Mouse (Mus musculus): ENCODE data around the gene AA467197. TPM values are rescaled to one million over a fixed set of nuclear protein-coding genes. Genes with fewer than 3 reads are reported as not detected.

AA467197 gene
- polyA plus RNA-seq, 1 experiment from 2014 or later, result 0.64 TPM

GRCm38 (mm10) chr2:122675126-122675525 lies 38.3 kb downstream of the AA467197 start:
- Histone ChIP-seq H3K27ac (no peak overlapping the region), H3K9ac (no peak overlapping the region), H3K27me3 (0 out of 2 replicates have a peak, but pooled peaks cover 2% of the 10 kb centered on the region), H3K4me3 (no peak overlapping the region), H3K9me3 (no peaks in the 10 kb centered on the region), H3K4me2 (replicated peaks) (no peak overlapping the region), H3K36me3 (no peaks in the 10 kb centered on the region), H3K4me1 (no peaks in the 10 kb centered on the region)
- ATAC-seq (ENCODE audit: insufficient number of reproducible peaks, insufficient read depth, low FRiP score, low TSS enrichment), result no peak
- 91% methylated on average over 2 of the region's 2 CpGs for WGBS

GRCm38 (mm10) chr2:122681379-122682137 lies 44.8 kb downstream of the AA467197 start:
- H3K4me3 ChIP-seq, result no peak overlapping the region
- no peak overlapping the region for H3K4me2 ChIP-seq (replicated peaks)
- H3K27me3 ChIP-seq, result no peaks in the 10 kb centered on the region
- no peaks in the 10 kb centered on the region for H3K4me1 ChIP-seq
- 0 out of 2 replicates have a peak, but pooled peaks have one; percentile 64 for ATAC-seq (ENCODE audit: insufficient number of reproducible peaks, insufficient read depth, low FRiP score, low TSS enrichment)
- H3K27ac ChIP-seq, result no peak overlapping the region
- WGBS, result 84% methylated on average over 5 of the region's 5 CpGs
- no peak overlapping the region for H3K9ac ChIP-seq
- H3K9me3 ChIP-seq, result peaks cover 11% of the 10 kb centered on the region
- H3K36me3 ChIP-seq, result no peaks in the 10 kb centered on the region

GRCm38 (mm10) chr2:122682520-122682919 lies 45.7 kb downstream of the AA467197 start:
- no peaks in the 10 kb centered on the region for H3K4me1 ChIP-seq
- 87% methylated on average over 2 of the region's 2 CpGs for WGBS

GRCm38 (mm10) chr2:122683641-122684040 lies 46.9 kb downstream of the AA467197 start:
- WGBS, result 88% methylated on average over 1 of the region's 1 CpGs
- Histone ChIP-seq H3K4me2 (replicated peaks) (no peak overlapping the region), H3K4me1 (no peaks in the 10 kb centered on the region), H3K27me3 (no peaks in the 10 kb centered on the region), H3K9ac (no peak overlapping the region), H3K27ac (no peak overlapping the region), H3K36me3 (no peaks in the 10 kb centered on the region), H3K4me3 (no peak overlapping the region), H3K9me3 (peaks cover 11% of the 10 kb centered on the region)
- ATAC-seq (ENCODE audit: insufficient number of reproducible peaks, insufficient read depth, low FRiP score, low TSS enrichment), result no peak

More at GRCm38 (mm10) chr2:122682520-122682919, 45.7 kb downstream of the AA467197 start:
- H3K27ac ChIP-seq, result no peak overlapping the region
- no peaks in the 10 kb centered on the region for H3K27me3 ChIP-seq
- H3K36me3 ChIP-seq, result no peaks in the 10 kb centered on the region
- no peak for ATAC-seq (ENCODE audit: insufficient number of reproducible peaks, insufficient read depth, low FRiP score, low TSS enrichment)
- H3K9ac ChIP-seq, result no peak overlapping the region
- H3K4me2 ChIP-seq (replicated peaks), result no peak overlapping the region
- peaks cover 11% of the 10 kb centered on the region for H3K9me3 ChIP-seq
- no peak overlapping the region for H3K4me3 ChIP-seq

- Histone ChIP-seq H3K4me3 (no peak overlapping the region), H3K4me1 (no peaks in the 10 kb centered on the region), H3K36me3 (no peaks in the 10 kb centered on the region), H3K27ac (no peak overlapping the region), H3K27me3 (no peaks in the 10 kb centered on the region), H3K9me3 (peaks cover 6% of the 10 kb centered on the region), H3K9ac (no peak overlapping the region), H3K4me2 (replicated peaks) (no peak overlapping the region)
- 77% methylated on average over 6 of the region's 6 CpGs for WGBS
- no peak for ATAC-seq (ENCODE audit: insufficient number of reproducible peaks, insufficient read depth, low FRiP score, low TSS enrichment)
Observed at GRCm38 (mm10) chr2:122686665-122687064, 49.9 kb downstream of the AA467197 start.

MicroRNAs within 50 kb of the gene (microRNA counts, 519-probe panel; counts per million panel counts)
- 460 counts per million, percentile 65 among the panel's probes with 10 or more counts for microRNA mmu-miR-147

Small RNA genes within 50 kb of the gene (microRNA-seq; reads per million reads assigned to microRNA genes)
- gene Mir147, result 7.6 reads per million, percentile 24 among the genes with 10 or more reads in this experiment

Other genes with a start within 250 kb of the AA467197 start
- 0.12 TPM in 1 of 2 replicates, not detected in the other for gene Slc28a2, start 210.5 kb upstream of the AA467197 start, polyA plus RNA-seq (2016; fragmentation: Nextera tagmentation; extraction: Ambion mirVana)
- not detected in 2 replicates for gene Gm14085, start 152.0 kb upstream of the AA467197 start, polyA plus RNA-seq (2016; fragmentation: Nextera tagmentation; extraction: Ambion mirVana)
- 15.9 and 16.9 TPM in 2 replicates for gene Gatm, start 25.7 kb upstream of the AA467197 start, polyA plus RNA-seq (2016; fragmentation: Nextera tagmentation; extraction: Ambion mirVana)
- 11.5 and 12.2 TPM in 2 replicates for gene Slc30a4, start 65.7 kb downstream of the AA467197 start, polyA plus RNA-seq (2016; fragmentation: Nextera tagmentation; extraction: Ambion mirVana)
- gene Bloc1s6, start 101.5 kb downstream of the AA467197 start, polyA plus RNA-seq (2016; fragmentation: Nextera tagmentation; extraction: Ambion mirVana), result 57.1 and 62.5 TPM in 2 replicates
- gene Sqor, start 128.3 kb downstream of the AA467197 start, polyA plus RNA-seq (2016; fragmentation: Nextera tagmentation; extraction: Ambion mirVana), result 3.6 TPM in 2 replicates